Mouse (Mus musculus): ENCODE measurements at regions not wholly inside any gene's neighbourhood (a gene's known extent, or its start where the extent isn't known, plus 50 kb on each side); places are given as distances from the start of the nearest gene placed in this dataset.

DNA sequence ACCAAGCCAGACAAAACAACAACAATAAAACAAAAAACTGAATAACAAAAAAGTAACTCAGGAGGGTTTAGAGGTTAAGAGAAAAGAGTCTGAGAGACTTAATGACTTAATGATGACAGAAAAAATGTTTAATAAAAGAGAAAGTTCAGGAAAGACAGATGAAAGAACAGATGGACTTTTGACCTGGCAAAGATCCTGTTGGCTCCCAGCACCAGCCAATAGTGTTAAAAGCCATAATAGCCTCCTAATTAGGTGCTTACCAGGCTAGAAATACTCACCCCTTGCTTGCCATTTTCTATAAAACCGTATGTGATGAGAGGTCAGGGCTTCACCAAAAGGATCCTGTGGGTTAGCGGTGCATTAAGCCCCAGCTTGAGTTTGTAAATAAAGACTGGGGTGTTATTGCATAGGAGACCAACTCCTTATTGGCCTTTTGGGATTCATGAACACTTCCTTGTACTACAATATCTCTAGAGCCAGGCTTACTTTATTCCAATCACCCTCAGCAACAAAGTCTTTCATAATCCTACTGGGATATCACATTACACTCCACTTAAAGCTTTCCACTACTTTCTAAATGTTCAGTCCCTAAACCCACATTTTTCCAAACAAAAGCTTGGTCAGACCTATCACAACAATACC is 282.1 kb upstream of the Rasa1 start:
- Histone ChIP-seq H3K27ac (ENCODE audit: low read depth, low read length) (no peak overlapping the region), H3K4me2 (no peak overlapping the region), H3K9ac (ENCODE audit: low read length) (no peak overlapping the region), H3K9me3 (ENCODE audit: control insufficient read depth, low read length) (no peaks in the 10 kb centered on the region), H3K36me3 (ENCODE audit: control insufficient read depth, insufficient read depth, low read length) (no peaks in the 10 kb centered on the region), H3K27me3 (ENCODE audit: control insufficient read depth, insufficient read depth, low read length) (no peaks in the 10 kb centered on the region), H3K4me1 (ENCODE audit: control insufficient read depth, insufficient read depth, low read length) (no peaks in the 10 kb centered on the region), H3K4me3 (ENCODE audit: low read depth, low read length) (no peak overlapping the region)
- no peak for ATAC-seq (ENCODE audit: low FRiP score)
- WGBS, result 75% methylated on average over 2 of the region's 2 CpGs
- no peak for DNase-seq (ENCODE audit: low spot score, missing footprints)

GRCm38 (mm10) chr13:85557821-85558220 is 268.9 kb upstream of the Rasa1 start:
- H3K27me3 ChIP-seq (ENCODE audit: control insufficient read depth, insufficient read depth, low read length), result no peaks in the 10 kb centered on the region
- no peaks in the 10 kb centered on the region for H3K9me3 ChIP-seq (ENCODE audit: control insufficient read depth, low read length)
- H3K4me2 ChIP-seq, result no peak overlapping the region
- no peak overlapping the region for H3K27ac ChIP-seq (ENCODE audit: low read depth, low read length)
- H3K9ac ChIP-seq (ENCODE audit: low read length), result no peak overlapping the region
- no peak for DNase-seq (ENCODE audit: low spot score, missing footprints)
- no peak for ATAC-seq (ENCODE audit: low FRiP score)
- no peaks in the 10 kb centered on the region for H3K36me3 ChIP-seq (ENCODE audit: control insufficient read depth, insufficient read depth, low read length)
- WGBS, result 77% methylated on average over 2 of the region's 2 CpGs
- H3K4me1 ChIP-seq (ENCODE audit: control insufficient read depth, insufficient read depth, low read length), result no peaks in the 10 kb centered on the region
- no peak overlapping the region for H3K4me3 ChIP-seq (ENCODE audit: low read depth, low read length)

- no peak overlapping the region for H3K4me3 ChIP-seq (ENCODE audit: low read depth, low read length)
- 14% methylated on average over 5 of the region's 5 CpGs for WGBS
- no peak overlapping the region for H3K4me2 ChIP-seq
- H3K36me3 ChIP-seq (ENCODE audit: control insufficient read depth, insufficient read depth, low read length), result no peaks in the 10 kb centered on the region
- peak; percentile 90 for DNase-seq (ENCODE audit: low spot score, missing footprints)
- no peak overlapping the region for H3K9ac ChIP-seq (ENCODE audit: low read length)
- ATAC-seq (ENCODE audit: low FRiP score), result peak; percentile 75
- no peaks in the 10 kb centered on the region for H3K4me1 ChIP-seq (ENCODE audit: control insufficient read depth, insufficient read depth, low read length)
- no peak overlapping the region for H3K27ac ChIP-seq (ENCODE audit: low read depth, low read length)
- no peaks in the 10 kb centered on the region for H3K27me3 ChIP-seq (ENCODE audit: control insufficient read depth, insufficient read depth, low read length)
- no peaks in the 10 kb centered on the region for H3K9me3 ChIP-seq (ENCODE audit: control insufficient read depth, low read length)
Observed at GRCm38 (mm10) chr13:85556101-85556853, 267.3 kb upstream of the Rasa1 start.

DNA sequence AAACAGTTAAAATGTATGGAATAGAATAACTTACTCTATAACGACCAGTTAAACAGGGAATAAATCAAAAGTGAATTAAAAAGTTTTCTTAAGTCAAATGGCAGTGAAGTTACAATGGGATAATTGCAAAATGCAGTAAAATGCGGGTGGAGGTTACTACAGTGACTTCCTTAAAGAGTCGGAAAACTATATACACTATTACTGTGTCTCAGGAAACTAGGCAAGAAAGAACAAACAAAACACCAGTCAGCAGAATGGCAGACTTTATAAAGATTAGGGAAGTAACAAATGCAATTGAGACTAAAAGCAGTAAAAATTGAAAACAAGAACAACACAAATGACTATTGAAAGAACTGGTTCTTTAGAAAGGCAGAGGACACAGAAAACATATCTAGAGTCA is 264.1 kb upstream of the Rasa1 start:
- no peak for ATAC-seq (ENCODE audit: low FRiP score)
- no peak for DNase-seq (ENCODE audit: low spot score, missing footprints)

GRCm38 (mm10) chr13:85509671-85510070 is 220.7 kb upstream of the Rasa1 start:
- DNase-seq (ENCODE audit: low spot score, missing footprints) (no peak), ATAC-seq (ENCODE audit: low FRiP score) (no peak)
- Histone ChIP-seq H3K27ac (ENCODE audit: low read depth, low read length) (no peak overlapping the region), H3K36me3 (ENCODE audit: control insufficient read depth, insufficient read depth, low read length) (no peaks in the 10 kb centered on the region), H3K4me2 (no peak overlapping the region), H3K4me1 (ENCODE audit: control insufficient read depth, insufficient read depth, low read length) (no peaks in the 10 kb centered on the region), H3K9ac (ENCODE audit: low read length) (no peak overlapping the region), H3K9me3 (ENCODE audit: control insufficient read depth, low read length) (no peaks in the 10 kb centered on the region), H3K4me3 (ENCODE audit: low read depth, low read length) (no peak overlapping the region), H3K27me3 (ENCODE audit: control insufficient read depth, insufficient read depth, low read length) (no peaks in the 10 kb centered on the region)
- 79% methylated on average over 1 of the region's 1 CpGs for WGBS

More for the DNA sequence above, 264.1 kb upstream of the Rasa1 start:
- no peak overlapping the region for H3K9ac ChIP-seq (ENCODE audit: low read length)
- no peak overlapping the region for H3K4me3 ChIP-seq (ENCODE audit: low read depth, low read length)
- H3K4me2 ChIP-seq, result no peak overlapping the region
- WGBS, result 80% methylated on average over 3 of the region's 3 CpGs
- H3K36me3 ChIP-seq (ENCODE audit: control insufficient read depth, insufficient read depth, low read length), result no peaks in the 10 kb centered on the region
- no peaks in the 10 kb centered on the region for H3K4me1 ChIP-seq (ENCODE audit: control insufficient read depth, insufficient read depth, low read length)
- H3K27ac ChIP-seq (ENCODE audit: low read depth, low read length), result no peak overlapping the region
- no peaks in the 10 kb centered on the region for H3K9me3 ChIP-seq (ENCODE audit: control insufficient read depth, low read length)
- no peaks in the 10 kb centered on the region for H3K27me3 ChIP-seq (ENCODE audit: control insufficient read depth, insufficient read depth, low read length)

- no peaks in the 10 kb centered on the region for H3K4me1 ChIP-seq (ENCODE audit: control insufficient read depth, insufficient read depth, low read length)
- H3K36me3 ChIP-seq (ENCODE audit: control insufficient read depth, insufficient read depth, low read length), result no peaks in the 10 kb centered on the region
- no peak overlapping the region for H3K4me3 ChIP-seq (ENCODE audit: low read depth, low read length)
- no peaks in the 10 kb centered on the region for H3K27me3 ChIP-seq (ENCODE audit: control insufficient read depth, insufficient read depth, low read length)
- WGBS, result 91% methylated on average over 1 of the region's 1 CpGs
- H3K27ac ChIP-seq (ENCODE audit: low read depth, low read length), result no peak overlapping the region
- DNase-seq (ENCODE audit: low spot score, missing footprints) (no peak), ATAC-seq (ENCODE audit: low FRiP score) (no peak)
- no peak overlapping the region for H3K4me2 ChIP-seq
- H3K9me3 ChIP-seq (ENCODE audit: control insufficient read depth, low read length), result no peaks in the 10 kb centered on the region
- no peak overlapping the region for H3K9ac ChIP-seq (ENCODE audit: low read length)
Observed at GRCm38 (mm10) chr13:85508552-85508951, 219.6 kb upstream of the Rasa1 start.

- Histone ChIP-seq H3K4me1 (ENCODE audit: control insufficient read depth, insufficient read depth, low read length) (no peaks in the 10 kb centered on the region), H3K9ac (ENCODE audit: low read length) (no peak overlapping the region), H3K4me3 (ENCODE audit: low read depth, low read length) (no peak overlapping the region), H3K36me3 (ENCODE audit: control insufficient read depth, insufficient read depth, low read length) (no peaks in the 10 kb centered on the region), H3K27me3 (ENCODE audit: control insufficient read depth, insufficient read depth, low read length) (no peaks in the 10 kb centered on the region), H3K27ac (ENCODE audit: low read depth, low read length) (no peak overlapping the region), H3K4me2 (no peak overlapping the region), H3K9me3 (ENCODE audit: control insufficient read depth, low read length) (no peaks in the 10 kb centered on the region)
- DNase-seq (ENCODE audit: low spot score, missing footprints) (no peak), ATAC-seq (ENCODE audit: low FRiP score) (no peak)
- WGBS, result 68% methylated on average over 6 of the region's 6 CpGs
Observed at GRCm38 (mm10) chr13:85507374-85508101, 218.6 kb upstream of the Rasa1 start.

GRCm38 (mm10) chr13:85506875-85507274 is 217.9 kb upstream of the Rasa1 start:
- no peak overlapping the region for H3K4me3 ChIP-seq (ENCODE audit: low read depth, low read length)
- H3K9ac ChIP-seq (ENCODE audit: low read length), result no peak overlapping the region
- 73% methylated on average over 1 of the region's 1 CpGs for WGBS

DNA sequence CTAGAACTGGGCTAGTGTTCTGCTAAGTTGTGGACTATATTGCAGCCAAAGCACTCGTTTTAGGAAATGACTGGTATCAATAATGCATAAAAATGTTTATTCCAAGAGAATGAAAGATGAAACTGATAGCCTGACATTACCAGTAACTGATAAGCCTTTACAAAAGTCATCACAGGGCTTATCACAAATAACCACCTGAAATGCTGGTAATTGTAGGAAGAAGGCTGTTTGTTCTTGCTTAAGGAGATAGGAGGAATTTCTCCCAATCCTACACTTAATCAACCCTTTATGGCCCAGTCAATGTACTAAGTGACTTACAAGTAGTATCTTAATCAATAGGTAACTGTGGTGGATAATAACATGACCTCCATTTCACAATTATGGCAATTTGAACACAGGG is 217.1 kb upstream of the Rasa1 start:
- no peaks in the 10 kb centered on the region for H3K36me3 ChIP-seq (ENCODE audit: control insufficient read depth, insufficient read depth, low read length)
- no peak overlapping the region for H3K27ac ChIP-seq (ENCODE audit: low read depth, low read length)
- H3K27me3 ChIP-seq (ENCODE audit: control insufficient read depth, insufficient read depth, low read length), result no peaks in the 10 kb centered on the region
- 67% methylated on average over 1 of the region's 1 CpGs for WGBS
- no peak for ATAC-seq (ENCODE audit: low FRiP score)
- DNase-seq (ENCODE audit: low spot score, missing footprints), result no peak
- no peak overlapping the region for H3K4me2 ChIP-seq
- no peak overlapping the region for H3K4me3 ChIP-seq (ENCODE audit: low read depth, low read length)
- H3K4me1 ChIP-seq (ENCODE audit: control insufficient read depth, insufficient read depth, low read length), result no peaks in the 10 kb centered on the region
- H3K9me3 ChIP-seq (ENCODE audit: control insufficient read depth, low read length), result no peaks in the 10 kb centered on the region
- no peak overlapping the region for H3K9ac ChIP-seq (ENCODE audit: low read length)

More at GRCm38 (mm10) chr13:85506875-85507274, 217.9 kb upstream of the Rasa1 start:
- H3K4me1 ChIP-seq (ENCODE audit: control insufficient read depth, insufficient read depth, low read length), result no peaks in the 10 kb centered on the region
- H3K27me3 ChIP-seq (ENCODE audit: control insufficient read depth, insufficient read depth, low read length), result no peaks in the 10 kb centered on the region
- H3K36me3 ChIP-seq (ENCODE audit: control insufficient read depth, insufficient read depth, low read length), result no peaks in the 10 kb centered on the region
- H3K27ac ChIP-seq (ENCODE audit: low read depth, low read length), result no peak overlapping the region
- H3K4me2 ChIP-seq, result no peak overlapping the region
- ATAC-seq (ENCODE audit: low FRiP score), result no peak
- DNase-seq (ENCODE audit: low spot score, missing footprints), result no peak
- no peaks in the 10 kb centered on the region for H3K9me3 ChIP-seq (ENCODE audit: control insufficient read depth, low read length)

Measured in midbrain, embryonic 11.5 days (tissue).